Mouse (Mus musculus) myocyte (in vitro differentiated cells): ENCODE measurements around the gene Slc12a7.

Source experiments
- CEBPB ChIP-seq: IDR thresholded peaks from 2 replicates; pipeline ENCODE4 v1.6.1; 2011; ENCODE audit warnings: mild to moderate bottlenecking, moderate library complexity; ENCODE audit not compliant: poor library complexity, insufficient read depth, severe bottlenecking
- MAX ChIP-seq: IDR thresholded peaks from one replicate; pipeline ENCODE4 v1.6.1; 2011; ENCODE audit warnings: low read depth, mild to moderate bottlenecking, control low read depth
- MYOG ChIP-seq, 3 experiments: IDR thresholded peaks; one replicate each; pipeline ENCODE4 v1.6.1; 2011; ENCODE audit warnings: control low read depth in 2 of 3, low read depth in 2 of 3, mild to moderate bottlenecking in 2 of 3; ENCODE audit not compliant: insufficient read length in 2 of 3, control insufficient read depth in 1 of 3, insufficient read depth in 1 of 3
- POLR2A ChIP-seq: IDR thresholded peaks from one replicate; pipeline ENCODE4 v1.6.1; 2011; ENCODE audit warnings: low read depth, mild to moderate bottlenecking, control low read depth, moderate library complexity; ENCODE audit not compliant: insufficient read length
- POLR2AphosphoS2 ChIP-seq: IDR thresholded peaks from one replicate; pipeline ENCODE4 v1.6.1; 2011; ENCODE audit warnings: low read depth, control low read depth; ENCODE audit not compliant: insufficient read length
- REST ChIP-seq: IDR thresholded peaks from one replicate; pipeline ENCODE4 v1.6.1; 2011; ENCODE audit warnings: mild to moderate bottlenecking, control low read depth, moderate library complexity; ENCODE audit not compliant: insufficient read depth, insufficient read length
- TCF12 ChIP-seq: IDR thresholded peaks from one replicate; pipeline ENCODE4 v1.6.1; 2011; ENCODE audit warnings: mild to moderate bottlenecking, control low read depth; ENCODE audit not compliant: poor library complexity, insufficient read depth, severe bottlenecking
- TCF3 ChIP-seq: IDR thresholded peaks from one replicate; pipeline ENCODE4 v1.6.1; 2011; ENCODE audit warnings: low read depth, control low read depth; ENCODE audit not compliant: insufficient read length

GRCm38 (mm10) chr13:73714020-73714419, 18.9 kb upstream of the Slc12a7 start:
- no peak for TF ChIP-seq POLR2AphosphoS2
- no peak for TF ChIP-seq POLR2A
- TF ChIP-seq TCF3, result no peak
- no peak for TF ChIP-seq CEBPB
- no peak for TF ChIP-seq MAX
- TF ChIP-seq TCF12, result no peak
- no peak for TF ChIP-seq REST
- no peak for TF ChIP-seq MYOG (IDR thresholded peaks at IDR 0.05; ENCODE audit: control insufficient read depth in 1 of 3, insufficient read depth in 1 of 3, insufficient read length in 2 of 3, low read depth in 2 of 3)
